ENCODE assay signal across 9 mouse cellular contexts in the genomic region with DNA sequence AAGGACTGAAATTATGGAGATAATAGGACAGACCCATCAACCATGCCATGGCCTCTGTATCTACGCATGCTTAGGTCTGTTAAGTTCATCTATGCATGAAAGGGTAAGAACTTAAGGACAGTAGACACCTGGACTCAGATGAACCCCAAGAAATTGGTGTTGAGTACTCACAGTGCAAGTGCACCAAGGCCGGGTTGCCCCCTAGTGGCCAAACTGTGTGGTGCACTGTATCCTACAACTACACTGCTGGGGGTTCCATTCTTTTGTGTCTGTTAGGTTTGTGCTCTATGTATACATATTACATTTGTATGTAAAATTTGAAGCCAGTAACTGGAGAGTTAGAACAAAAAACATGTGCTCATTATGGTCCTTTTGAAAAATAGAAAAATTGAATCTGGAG.
A peak's percentile ranks its signal among the peaks of the same experiment; 100 is the strongest.
DNase-seq lines count a peak whose midpoint lies in the region; ATAC-seq and TF ChIP-seq lines count a peak whose summit lies in the region.
"Had no signal": no experiment of that assay in that cellular context is flagged by ENCODE, and none has a peak within 500 bp of the region (broad histone marks: within the 10 kb centered on the region; RNA-seq: fewer than 3 reads in every experiment).

No protein-coding gene starts in this region.

- 63% methylated on average over 2 of the region's 2 CpGs for WGBS in hindbrain, postnatal 0 days
- 64% methylated on average over 2 of the region's 2 CpGs for WGBS in hindbrain, embryonic 13.5 days
- WGBS in bone marrow, adult 2 months: 58% methylated on average over 2 of the region's 2 CpGs
- WGBS in kidney, embryonic 14.5 days: 55% methylated on average over 2 of the region's 2 CpGs

- no peak overlapping the region for H3K4me3 ChIP-seq in hindbrain, postnatal 0 days (ENCODE audit: low read length)
- H3K4me3 ChIP-seq in hindbrain, embryonic 13.5 days: no peak overlapping the region
- no peak overlapping the region for H3K4me3 ChIP-seq in bone marrow, adult 2 months (replicated peaks; ENCODE audit: control insufficient read depth, low read depth, low read length)
- H3K4me3 ChIP-seq in kidney, embryonic 14.5 days (ENCODE audit: low read length): no peak overlapping the region
- H3K4me3 ChIP-seq: liver, embryonic 13.5 days had no signal

- ATAC-seq in hindbrain, postnatal 0 days: no peak
- no peak for ATAC-seq in hindbrain, embryonic 13.5 days (ENCODE audit: low FRiP score)
- 0 out of 2 replicates have a peak, but pooled peaks have one; percentile 43 for ATAC-seq in kidney, embryonic 14.5 days (ENCODE audit: low FRiP score, low TSS enrichment)

- no peaks in the 10 kb centered on the region for H3K4me1 ChIP-seq in hindbrain, postnatal 0 days (ENCODE audit: insufficient read depth, low read length)
- H3K4me1 ChIP-seq in hindbrain, embryonic 13.5 days (replicated peaks): no peaks in the 10 kb centered on the region
- H3K4me1 ChIP-seq in bone marrow, adult 2 months (ENCODE audit: control insufficient read depth, insufficient read depth, low read length): no peaks in the 10 kb centered on the region
- H3K4me1 ChIP-seq in kidney, embryonic 14.5 days (ENCODE audit: control insufficient read depth, insufficient read depth, low read length): no peaks in the 10 kb centered on the region
- H3K4me1 ChIP-seq: liver, embryonic 13.5 days had no signal

- TF ChIP-seq CTCF in hindbrain, postnatal 0 days (IDR thresholded peaks at IDR 0.05; ENCODE audit: low read depth): peak; percentile 57
- peak; percentile 43 for TF ChIP-seq CTCF in bone marrow, adult 2 months (IDR thresholded peaks at IDR 0.05; ENCODE audit: control insufficient read depth, insufficient read depth, low read length)

- H3K9me3 ChIP-seq in hindbrain, postnatal 0 days (ENCODE audit: low read length): no peaks in the 10 kb centered on the region
- 0 out of 2 replicates have a peak, but pooled peaks cover 4% of the 10 kb centered on the region for H3K9me3 ChIP-seq in hindbrain, embryonic 13.5 days
- H3K9me3 ChIP-seq in kidney, embryonic 14.5 days (ENCODE audit: control insufficient read depth, low read length): no peaks in the 10 kb centered on the region

- no peak overlapping the region for H3K27ac ChIP-seq in hindbrain, postnatal 0 days
- no peak overlapping the region for H3K27ac ChIP-seq in hindbrain, embryonic 13.5 days
- no peak overlapping the region for H3K27ac ChIP-seq in bone marrow, adult 2 months (ENCODE audit: control insufficient read depth, insufficient read depth, low read depth, low read length, poor library complexity)
- H3K27ac ChIP-seq in kidney, embryonic 14.5 days (ENCODE audit: low read depth, low read length): no peak overlapping the region
- H3K27ac ChIP-seq: liver, embryonic 13.5 days had no signal

- peak; percentile 7 for DNase-seq in hindbrain, postnatal 0 days (ENCODE audit: low spot score)
- DNase-seq in right cerebral cortex, postnatal 14 days: peak; percentile 11
- DNase-seq in right cerebral cortex, postnatal 25 days: no peak
- peak; percentile 4 for DNase-seq in thymus, postnatal 25 days
- DNase-seq in heart, adult 8-10 months (ENCODE audit: low spot score): no peak
- DNase-seq: liver, embryonic 13.5 days had no signal

- H3K27me3 ChIP-seq in hindbrain, postnatal 0 days (ENCODE audit: insufficient read depth, low read length): no peaks in the 10 kb centered on the region
- no peaks in the 10 kb centered on the region for H3K27me3 ChIP-seq in hindbrain, embryonic 13.5 days
- no peaks in the 10 kb centered on the region for H3K27me3 ChIP-seq in kidney, embryonic 14.5 days (ENCODE audit: control insufficient read depth, insufficient read depth, low read length)
- H3K27me3 ChIP-seq: liver, embryonic 13.5 days had no signal

- H3K9ac ChIP-seq in hindbrain, postnatal 0 days (replicated peaks; ENCODE audit: low read length): no peak overlapping the region
- H3K9ac ChIP-seq in hindbrain, embryonic 13.5 days: no peak overlapping the region
- no peak overlapping the region for H3K9ac ChIP-seq in kidney, embryonic 14.5 days (ENCODE audit: low read depth, low read length)
- H3K9ac ChIP-seq: liver, embryonic 13.5 days had no signal

- no peak overlapping the region for H3K4me2 ChIP-seq in hindbrain, postnatal 0 days (ENCODE audit: low read depth, low read length)
- no peak overlapping the region for H3K4me2 ChIP-seq in hindbrain, embryonic 13.5 days
- no peak overlapping the region for H3K4me2 ChIP-seq in kidney, embryonic 14.5 days (replicated peaks; ENCODE audit: low read depth, low read length)
- H3K4me2 ChIP-seq: liver, embryonic 13.5 days had no signal

- no peaks in the 10 kb centered on the region for H3K36me3 ChIP-seq in hindbrain, postnatal 0 days (ENCODE audit: insufficient read depth, low read length)
- no peaks in the 10 kb centered on the region for H3K36me3 ChIP-seq in hindbrain, embryonic 13.5 days
- H3K36me3 ChIP-seq in kidney, embryonic 14.5 days (ENCODE audit: control insufficient read depth, insufficient read depth, low read length): no peaks in the 10 kb centered on the region
- H3K36me3 ChIP-seq: liver, embryonic 13.5 days had no signal

- no peak for TF ChIP-seq POLR2A in bone marrow, adult 2 months (IDR thresholded peaks at IDR 0.05; ENCODE audit: borderline replicate concordance, control insufficient read depth, low read depth, low read length)

Comparison
In these comparisons a context has a peak if more than half of its experiments do, and no peak if none do; other contexts are left out.
1. DNase-seq: peak in hindbrain, postnatal 0 days (single experiment), right cerebral cortex, postnatal 14 days (single experiment) and thymus, postnatal 25 days (single experiment); none in right cerebral cortex, postnatal 25 days (single experiment) and heart, adult 8-10 months (single experiment).